Mouse (Mus musculus) liver, embryonic 16.5 days (tissue): ENCODE data around the gene Insyn1. TPM values are rescaled to one million over a fixed set of nuclear protein-coding genes. Genes with fewer than 3 reads are reported as not detected.

Experiments
- ATAC-seq: fragments of 200-750 bp; cut with Nextera tagmentation; 2 replicates; pipeline ENCODE4 v1.8.0; 2017; ENCODE audit warnings: low read depth, mild to moderate bottlenecking, moderate number of reproducible peaks, moderate library complexity
- H3K27ac ChIP-seq: fragments of 300-500 bp; sonication (generic); 2 replicates; pipeline ENCODE4 v1.5.1; 2014; ENCODE audit warnings: mild to moderate bottlenecking, low read length
- H3K27me3 ChIP-seq: fragments of 300-500 bp; sonication (generic); 2 replicates; pipeline ENCODE4 v1.6.1; 2014; ENCODE audit warnings: low read depth, low read length, mixed read lengths; ENCODE audit not compliant: control insufficient read depth, insufficient read depth
- H3K36me3 ChIP-seq: fragments of 300-500 bp; sonication (generic); 2 replicates; pipeline ENCODE4 v1.6.1; 2014; ENCODE audit warnings: mild to moderate bottlenecking; ENCODE audit not compliant: control insufficient read depth, insufficient read depth
- H3K4me1 ChIP-seq: fragments of 300-500 bp; sonication (generic); 2 replicates; pipeline ENCODE4 v1.6.1; 2014; ENCODE audit warnings: low read depth, low read length, mixed read lengths; ENCODE audit not compliant: control insufficient read depth
- H3K4me2 ChIP-seq: fragments of 300-500 bp; sonication (generic); 2 replicates; pipeline ENCODE4 v1.6.1; 2014; ENCODE audit warnings: low read depth, low read length, mixed read lengths
- H3K4me3 ChIP-seq: fragments of 300-500 bp; sonication (generic); 2 replicates; pipeline ENCODE4 v1.5.1; 2014; ENCODE audit warnings: low read depth, mild to moderate bottlenecking, low read length
- H3K9ac ChIP-seq: fragments of 300-500 bp; sonication (generic); 2 replicates; pipeline ENCODE4 v1.6.1; 2014; ENCODE audit warnings: low read depth, low read length
- H3K9me3 ChIP-seq: fragments of 300-500 bp; sonication (generic); replicated peaks from 2 replicates; pipeline ENCODE4 v1.6.1; 2016; ENCODE audit warnings: low read length; ENCODE audit not compliant: control insufficient read depth
- WGBS: fragments of 180-500 bp; shearing (Covaris S2); extraction: QIAGEN DNeasy Blood & Tissue Kit; methylation state at CpG from one replicate; pipeline ENCODE4 v1.1.7; 2014; ENCODE audit not compliant: insufficient replicate concordance; 5-methylcytosine and 5-hydroxymethylcytosine counted together
- polyA plus RNA-seq: library from polyadenylated mRNA; unstranded; fragments of >200 nt; fragmentation: Nextera tagmentation; extraction: Ambion mirVana; gene quantifications from 2 replicates; pipeline ENCODE4 v1.2.1, GENCODE M21; 2015

Gene Insyn1
- polyA plus RNA-seq, 1 experiment from 2014 or later: not detected

DNA sequence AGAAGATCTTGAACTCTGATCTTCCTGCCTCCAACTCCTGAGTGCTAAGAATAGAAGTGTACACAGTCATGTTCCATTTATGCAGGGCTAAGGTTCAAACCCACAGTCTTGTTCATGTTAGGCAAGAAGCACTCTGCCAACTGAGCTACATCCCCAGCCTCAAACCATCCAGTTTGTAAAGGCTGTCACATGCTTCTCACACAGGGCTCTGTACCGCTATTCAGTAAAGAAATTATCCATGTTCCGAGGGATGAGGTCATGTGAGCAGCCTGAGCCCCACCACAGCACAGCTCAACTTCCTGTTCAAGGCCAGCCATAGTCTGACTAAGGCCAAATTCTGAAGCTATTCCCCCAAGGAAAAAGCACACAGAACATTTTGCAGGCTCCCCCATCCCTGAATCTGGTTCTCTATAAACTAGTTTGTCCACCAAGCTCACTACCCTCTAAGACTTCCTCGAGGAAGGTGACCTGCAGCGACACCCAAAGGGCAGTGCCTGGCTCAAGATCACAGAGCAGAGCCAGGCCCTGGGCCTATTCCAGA lies 33.5 kb downstream of the Insyn1 start:
- no peak for ATAC-seq
- H3K4me3 ChIP-seq: no peak overlapping the region
- no peak overlapping the region for H3K27ac ChIP-seq
- H3K36me3 ChIP-seq: no peaks in the 10 kb centered on the region
- WGBS: 26% methylated on average over 4 of the region's 4 CpGs
- no peaks in the 10 kb centered on the region for H3K27me3 ChIP-seq
- H3K4me2 ChIP-seq: no peak overlapping the region
- H3K9me3 ChIP-seq: no peaks in the 10 kb centered on the region
- no peak overlapping the region for H3K9ac ChIP-seq
- no peaks in the 10 kb centered on the region; the same call in 1 of the 2 replicates for H3K4me1 ChIP-seq

DNA sequence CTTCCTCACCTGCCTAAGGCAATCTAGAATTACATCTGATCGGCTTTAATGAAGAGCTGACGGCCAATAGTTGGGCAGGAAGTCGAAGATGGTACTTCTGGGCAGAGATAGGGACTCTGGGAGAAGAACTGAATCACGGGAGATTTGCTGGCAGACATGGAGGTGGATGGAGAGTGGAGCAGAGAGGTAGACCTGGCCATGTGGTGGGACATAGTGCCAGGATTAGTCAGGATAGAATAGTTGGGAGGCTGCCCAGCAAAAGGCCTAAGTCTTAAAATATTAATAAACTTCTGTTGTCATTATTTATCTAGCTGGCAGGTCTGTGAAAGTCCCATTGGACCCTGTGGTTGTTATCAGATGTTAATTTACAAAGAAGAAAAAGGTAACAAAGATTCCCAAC lies 36.7 kb downstream of the Insyn1 start:
- Histone ChIP-seq H3K27me3 (no peaks in the 10 kb centered on the region), H3K4me3 (no peak overlapping the region), H3K4me1 (no peaks in the 10 kb centered on the region; the same call in 1 of the 2 replicates), H3K9ac (no peak overlapping the region), H3K27ac (no peak overlapping the region), H3K4me2 (no peak overlapping the region), H3K9me3 (no peaks in the 10 kb centered on the region), H3K36me3 (no peaks in the 10 kb centered on the region)
- no peak for ATAC-seq
- WGBS: 56% methylated on average over 4 of the region's 4 CpGs

DNA sequence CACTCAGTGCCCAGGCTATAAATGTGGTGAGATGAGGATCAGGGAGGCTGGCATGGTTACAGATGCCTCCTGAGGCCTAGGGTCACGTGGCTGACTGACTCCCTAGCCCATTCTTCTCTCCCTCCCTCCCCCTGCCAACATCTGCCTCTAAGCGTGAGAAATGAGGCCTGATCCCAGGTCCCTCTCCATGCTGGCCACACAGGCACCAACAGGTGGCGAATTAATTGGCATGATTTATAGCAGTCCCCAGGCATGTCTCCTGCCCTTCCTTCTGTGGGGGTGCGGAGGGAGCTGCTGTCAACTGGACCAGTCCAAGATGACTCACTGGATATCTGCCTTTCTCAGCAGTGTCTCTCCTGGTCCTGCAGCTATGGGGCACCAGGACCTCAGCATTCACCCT lies 39.4 kb downstream of the Insyn1 start:
- Histone ChIP-seq H3K27ac (no peak overlapping the region), H3K27me3 (no peaks in the 10 kb centered on the region), H3K4me1 (no peaks in the 10 kb centered on the region), H3K4me2 (no peak overlapping the region), H3K9ac (no peak overlapping the region), H3K4me3 (no peak overlapping the region), H3K36me3 (no peaks in the 10 kb centered on the region), H3K9me3 (no peaks in the 10 kb centered on the region)
- no peak for ATAC-seq
- WGBS: 55% methylated on average over 4 of the region's 4 CpGs

DNA sequence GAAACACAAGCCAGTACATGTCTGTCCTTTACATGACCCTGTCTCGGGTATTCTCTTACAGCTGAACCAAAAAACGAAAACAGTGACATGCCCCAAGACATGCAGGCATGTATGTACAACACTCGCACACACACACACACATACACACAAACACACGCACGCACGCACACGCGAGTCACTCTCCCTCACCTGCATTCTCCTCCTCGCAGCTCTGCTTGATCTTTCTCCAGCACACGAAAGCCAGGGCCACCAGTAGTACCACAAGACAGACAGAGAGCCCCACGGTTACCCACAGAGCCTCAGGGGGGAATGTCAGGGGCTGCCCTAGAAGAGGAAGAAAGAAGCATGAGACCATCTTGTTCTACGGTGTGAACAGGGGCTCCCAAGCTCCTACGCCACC lies 42.0 kb downstream of the Insyn1 start:
- no peaks in the 10 kb centered on the region for H3K4me1 ChIP-seq
- no peak overlapping the region for H3K9ac ChIP-seq
- H3K27me3 ChIP-seq: no peaks in the 10 kb centered on the region
- H3K27ac ChIP-seq: no peak overlapping the region
- H3K36me3 ChIP-seq: no peaks in the 10 kb centered on the region
- no peak for ATAC-seq
- WGBS: 70% methylated on average over 13 of the region's 13 CpGs
- H3K4me3 ChIP-seq: no peak overlapping the region
- H3K4me2 ChIP-seq: no peak overlapping the region
- H3K9me3 ChIP-seq: no peaks in the 10 kb centered on the region

DNA sequence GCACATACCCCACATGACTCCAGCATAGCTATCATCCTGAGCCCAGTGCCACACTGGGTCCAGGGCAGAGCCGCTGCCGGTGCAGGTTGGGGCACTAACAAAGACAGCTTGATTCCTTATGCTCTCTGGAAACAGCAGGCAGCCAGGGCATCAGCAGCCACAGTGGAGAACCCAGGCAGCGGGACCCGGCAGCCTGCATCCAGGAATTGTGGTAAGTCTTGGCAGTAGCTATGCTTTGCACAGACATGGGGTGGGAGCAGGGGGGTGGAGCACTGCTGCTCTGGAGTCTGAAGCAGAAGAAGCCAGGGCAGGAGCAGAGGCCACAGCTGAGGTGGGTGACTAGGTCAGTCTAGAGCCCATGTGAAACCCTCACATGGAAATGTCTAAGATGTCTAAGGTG lies 43.8 kb downstream of the Insyn1 start:
- Histone ChIP-seq H3K4me2 (no peak overlapping the region), H3K9ac (no peak overlapping the region), H3K27ac (no peak overlapping the region), H3K36me3 (no peaks in the 10 kb centered on the region), H3K9me3 (no peaks in the 10 kb centered on the region), H3K27me3 (no peaks in the 10 kb centered on the region), H3K4me3 (no peak overlapping the region), H3K4me1 (no peaks in the 10 kb centered on the region)
- no peak for ATAC-seq
- 76% methylated on average over 4 of the region's 4 CpGs for WGBS

DNA sequence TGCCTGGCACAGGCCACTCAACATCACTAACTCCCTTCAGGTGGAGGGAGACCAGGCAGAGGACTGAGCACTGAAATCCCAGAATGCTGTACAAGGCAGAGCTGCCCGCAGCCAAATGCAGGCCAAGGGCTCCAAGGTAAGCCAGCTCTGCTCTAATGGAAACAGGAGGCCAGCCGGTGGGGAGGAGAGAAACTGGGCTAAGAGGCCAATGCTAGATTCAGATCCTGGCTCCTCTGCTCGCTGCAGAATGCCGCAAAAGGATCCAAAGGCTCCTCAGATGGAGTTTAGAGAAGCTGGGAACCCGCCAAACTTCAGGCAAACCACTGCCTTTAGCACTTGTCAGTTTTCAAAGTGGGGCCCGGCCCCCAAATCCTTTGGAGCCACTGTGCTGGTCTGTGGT lies 44.9 kb downstream of the Insyn1 start:
- Histone ChIP-seq H3K4me1 (no peaks in the 10 kb centered on the region), H3K9ac (no peak overlapping the region), H3K4me3 (no peak overlapping the region), H3K27ac (no peak overlapping the region), H3K9me3 (no peaks in the 10 kb centered on the region), H3K27me3 (no peaks in the 10 kb centered on the region), H3K36me3 (no peaks in the 10 kb centered on the region), H3K4me2 (no peak overlapping the region)
- 68% methylated on average over 6 of the region's 6 CpGs for WGBS
- ATAC-seq: no peak

DNA sequence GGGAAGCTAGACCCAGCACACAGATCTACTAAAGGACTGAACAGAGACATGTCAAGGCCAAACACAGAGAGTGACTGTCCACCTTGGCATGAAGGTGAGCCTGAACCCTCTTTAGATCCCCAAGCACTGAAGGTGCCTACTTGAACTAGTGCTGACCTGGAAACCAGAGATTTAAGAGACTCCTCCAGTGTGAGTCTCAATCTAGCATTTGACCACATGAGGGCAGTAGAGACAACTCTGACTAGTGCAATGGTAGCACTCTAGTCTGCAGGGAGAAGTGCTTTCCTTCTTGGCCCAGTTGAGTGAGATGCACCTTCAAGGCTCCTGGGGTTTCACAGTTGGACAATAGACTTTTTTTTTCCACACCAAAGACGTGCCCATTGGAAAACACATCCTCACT lies 46.4 kb downstream of the Insyn1 start:
- Histone ChIP-seq H3K4me1 (no peaks in the 10 kb centered on the region), H3K9me3 (no peaks in the 10 kb centered on the region), H3K4me3 (no peak overlapping the region), H3K36me3 (no peaks in the 10 kb centered on the region), H3K27ac (no peak overlapping the region), H3K4me2 (no peak overlapping the region), H3K9ac (no peak overlapping the region), H3K27me3 (no peaks in the 10 kb centered on the region)
- 24% methylated on average over 1 of the region's 1 CpGs for whole genome bisulfite sequencing
- ATAC-seq: no peak

DNA sequence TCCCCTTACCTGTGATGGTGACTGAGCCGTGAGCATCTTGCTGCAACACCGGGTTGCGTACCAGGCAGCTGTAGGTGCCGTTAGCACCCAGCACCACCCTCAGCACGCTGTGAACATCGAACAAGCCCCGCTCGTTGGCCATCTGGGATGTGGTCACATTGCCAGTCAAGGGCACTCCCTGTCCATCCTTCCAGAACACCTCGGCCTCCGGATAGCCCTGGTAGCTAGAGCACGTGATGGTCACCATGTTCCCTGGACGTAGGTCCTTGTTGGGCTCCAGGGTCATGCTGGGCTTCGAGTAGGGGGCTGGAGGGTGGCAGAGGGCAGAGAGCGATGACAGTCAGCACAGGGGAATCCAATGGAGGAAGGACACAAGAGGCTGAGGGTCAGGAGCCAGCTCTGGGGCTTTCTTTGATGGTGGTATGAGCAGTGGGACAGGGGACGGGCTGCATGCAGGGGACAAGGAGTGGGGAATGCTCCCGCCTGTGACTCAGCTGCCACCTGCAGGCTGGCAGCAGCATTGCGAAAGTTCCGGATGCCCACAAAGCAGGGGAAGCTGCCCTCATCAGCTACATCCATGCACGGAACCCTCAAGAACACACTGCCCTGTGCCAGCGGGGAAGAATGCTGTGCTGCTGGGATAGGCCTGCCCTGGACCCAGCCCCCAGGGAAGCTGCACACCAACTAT lies 47.2 kb downstream of the Insyn1 start:
- no peak overlapping the region for H3K4me3 ChIP-seq
- WGBS: 55% methylated on average over 20 of the region's 20 CpGs
- H3K9ac ChIP-seq: no peak overlapping the region
- H3K4me2 ChIP-seq: no peak overlapping the region
- no peaks in the 10 kb centered on the region for H3K27me3 ChIP-seq
- no peaks in the 10 kb centered on the region for H3K9me3 ChIP-seq
- no peak for ATAC-seq
- H3K36me3 ChIP-seq: no peaks in the 10 kb centered on the region
- no peaks in the 10 kb centered on the region for H3K4me1 ChIP-seq
- no peak overlapping the region for H3K27ac ChIP-seq

DNA sequence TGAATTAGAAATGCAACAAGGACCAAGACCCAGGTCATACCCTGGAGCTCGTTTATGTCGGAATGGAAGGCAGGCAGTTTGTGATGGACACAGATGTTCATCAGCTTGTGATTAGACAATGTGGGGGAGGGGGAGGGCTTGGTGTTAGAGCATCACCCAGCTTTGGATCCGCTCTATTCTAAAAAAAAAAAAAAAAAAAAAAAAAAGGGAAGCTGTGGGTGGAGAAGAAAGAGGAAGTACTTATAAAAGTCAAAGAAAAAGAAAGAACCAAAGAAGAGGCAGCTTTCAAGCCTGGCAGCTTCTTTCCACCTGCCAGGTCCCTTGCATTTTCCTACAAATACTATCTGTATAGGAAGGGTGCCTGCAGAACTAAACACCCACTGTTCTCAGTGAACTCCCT lies 49.4 kb downstream of the Insyn1 start:
- no peak overlapping the region for H3K4me2 ChIP-seq
- no peak for ATAC-seq
- peaks cover 3% of the 10 kb centered on the region for H3K4me1 ChIP-seq
- WGBS: 25% methylated on average over 3 of the region's 3 CpGs
- H3K9ac ChIP-seq: no peak overlapping the region
- no peak overlapping the region for H3K27ac ChIP-seq
- no peak overlapping the region for H3K4me3 ChIP-seq
- H3K36me3 ChIP-seq: no peaks in the 10 kb centered on the region
- H3K9me3 ChIP-seq: no peaks in the 10 kb centered on the region
- H3K27me3 ChIP-seq: no peaks in the 10 kb centered on the region
